Mouse (Mus musculus) midbrain, postnatal 0 days (tissue): ENCODE results near the gene Nkx2-1. TPM values are rescaled to one million over a fixed set of nuclear protein-coding genes. Genes with fewer than 3 reads are reported as not detected.
A peak's percentile ranks its signal among the peaks of the same experiment; 100 is the strongest.

ENCODE experiments used
- ATAC-seq: fragments of 200-750 bp; cut with Nextera tagmentation; 2 replicates; pipeline ENCODE4 v1.8.0; 2017; ENCODE audit warnings: moderate number of reproducible peaks, mild to moderate bottlenecking, moderate TSS enrichment, moderate library complexity; ENCODE audit not compliant: low FRiP score
- DNase-seq: peaks from one replicate; pipeline ENCODE4 v3.0.0-alpha.2; 2015; ENCODE audit warnings: low spot score
- H3K27ac ChIP-seq: fragments of 300-500 bp; sonication (generic); 2 replicates; pipeline ENCODE4 v1.5.1; 2014; ENCODE audit warnings: low read depth, mild to moderate bottlenecking, low read length, mixed read lengths
- H3K27me3 ChIP-seq: fragments of 300-500 bp; sonication (generic); 2 replicates; pipeline ENCODE4 v1.6.1; 2014; ENCODE audit warnings: low read length, control low read depth, mixed read lengths; ENCODE audit not compliant: insufficient read depth
- H3K36me3 ChIP-seq: fragments of 300-500 bp; sonication (generic); 2 replicates; pipeline ENCODE4 v1.6.1; 2014; ENCODE audit warnings: low read length, control low read depth, mixed read lengths; ENCODE audit not compliant: insufficient read depth
- H3K4me1 ChIP-seq: fragments of 300-500 bp; sonication (generic); 2 replicates; pipeline ENCODE4 v1.6.1; 2014; ENCODE audit warnings: mild to moderate bottlenecking, control low read depth, antibody characterized with exemption, low read length, mixed read lengths; ENCODE audit not compliant: insufficient read depth
- H3K4me2 ChIP-seq: fragments of 300-500 bp; sonication (generic); 2 replicates; pipeline ENCODE4 v1.6.1; 2014; ENCODE audit warnings: low read depth, mild to moderate bottlenecking, low read length, mixed read lengths; ENCODE audit not compliant: poor library complexity, severe bottlenecking
- H3K4me3 ChIP-seq: fragments of 300-500 bp; sonication (generic); 2 replicates; pipeline ENCODE4 v1.5.1; 2014; ENCODE audit warnings: low read depth, mild to moderate bottlenecking, low read length, moderate library complexity
- H3K9ac ChIP-seq: fragments of 300-500 bp; sonication (generic); replicated peaks from 2 replicates; pipeline ENCODE4 v1.6.1; 2014; ENCODE audit warnings: mild to moderate bottlenecking, low read length, moderate library complexity, mixed read lengths; ENCODE audit not compliant: poor library complexity, severe bottlenecking
- H3K9me3 ChIP-seq: fragments of 300-500 bp; sonication (generic); 2 replicates; pipeline ENCODE4 v1.6.1; 2016; ENCODE audit warnings: low read length, control low read depth
- CTCF ChIP-seq: IDR thresholded peaks from 2 replicates; pipeline ENCODE4 v1.5.1; 2016; ENCODE audit warnings: antibody characterized with exemption, mild to moderate bottlenecking
- WGBS: fragments of 180-500 bp; shearing (Covaris S2); extraction: QIAGEN DNeasy Blood & Tissue Kit; methylation state at CpG from one replicate; pipeline ENCODE4 v1.1.7; 2014; 5-methylcytosine and 5-hydroxymethylcytosine counted together
- polyA plus RNA-seq: library from polyadenylated mRNA; unstranded; fragments of >200 nt; fragmentation: Nextera tagmentation; extraction: Ambion mirVana; gene quantifications from 2 replicates; pipeline ENCODE4 v1.2.1, GENCODE M21; 2015
- total RNA-seq: library from RNA; depleted of rRNA; stranded (reverse); fragments of >200 nt; gene quantifications from 2 replicates; pipeline ENCODE4 v1.2.3, GENCODE M21; 2014; rRNA removed

Gene Nkx2-1
- total RNA-seq = 0.19 and 1.6 TPM in 2 replicates
- polyA plus RNA-seq = 5.1 and 7.6 TPM in 2 replicates

DNA sequence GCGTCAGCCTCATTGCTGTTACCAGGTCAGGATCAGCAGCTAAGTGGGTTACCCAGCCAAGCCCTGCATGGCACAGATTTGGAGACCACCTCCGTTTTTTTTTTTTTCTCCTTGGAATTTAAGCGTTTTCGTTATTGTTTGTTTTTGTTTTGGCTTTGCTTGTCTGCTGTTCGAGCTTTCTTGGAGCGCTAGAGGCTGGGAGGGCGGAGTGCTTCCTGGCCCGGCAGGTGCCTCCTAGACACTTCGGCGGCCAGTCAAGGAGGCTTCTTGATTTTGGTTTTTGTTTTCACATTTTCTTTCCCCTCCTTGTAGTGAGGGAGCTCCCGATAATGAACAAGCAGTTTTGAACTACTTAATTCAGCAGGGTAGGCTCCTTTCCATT lies at the start of gene Nkx2-1:
Gene Nkx2-1 (minus strand): TSS at position 25 of the 382 bp plus-strand sequence.
- peak within 1 kb of the TSS; percentile 3; the same call in 1 of the 2 replicates for H3K4me3 ChIP-seq
- no peak within 1 kb of the TSS for H3K4me2 ChIP-seq
- no peak for TF ChIP-seq CTCF
- H3K27ac ChIP-seq = no peak within 1 kb of the TSS
- no peaks in the 10 kb centered on the region for H3K9me3 ChIP-seq
- ATAC-seq (no peak), DNase-seq (no peak)
- 0 out of 2 replicates have a peak, but pooled peaks cover 2% of the 10 kb centered on the region for H3K4me1 ChIP-seq
- WGBS = 3% methylated on average over 11 of the region's 11 CpGs
- no peaks in the 10 kb centered on the region for H3K36me3 ChIP-seq
- H3K9ac ChIP-seq = no peak within 1 kb of the TSS
- H3K27me3 ChIP-seq = peaks cover 89% of the 10 kb centered on the region

DNA sequence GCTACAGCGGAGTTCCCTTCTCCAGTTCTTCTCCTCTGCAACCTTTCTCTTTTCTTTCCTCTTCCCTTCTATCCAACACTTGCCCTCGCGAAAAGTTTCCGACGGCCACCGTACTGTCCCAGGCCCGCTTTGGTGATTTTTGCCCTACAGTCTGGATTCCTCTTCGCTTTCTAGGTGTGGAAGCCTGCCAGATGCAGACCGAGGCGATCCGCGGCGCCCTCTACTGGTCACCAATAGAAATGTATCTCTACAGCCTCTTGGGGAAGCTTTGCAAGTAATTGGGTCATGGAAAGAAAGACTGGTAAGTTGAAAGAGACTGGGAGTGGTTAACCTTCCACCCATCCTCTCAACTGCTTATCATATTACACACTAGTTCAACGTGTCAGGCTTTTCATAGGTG lies 4.4 kb upstream of the Nkx2-1 start:
- peak; percentile 73 for DNase-seq
- Histone ChIP-seq H3K4me1 (no peaks in the 10 kb centered on the region), H3K9me3 (no peaks in the 10 kb centered on the region), H3K27me3 (peaks cover 61% of the 10 kb centered on the region), H3K9ac (no peak overlapping the region), H3K27ac (no peak overlapping the region), H3K4me2 (no peak overlapping the region), H3K4me3 (no peak overlapping the region), H3K36me3 (no peaks in the 10 kb centered on the region)
- 1% methylated on average over 14 of the region's 14 CpGs for WGBS
- TF ChIP-seq CTCF = peak; percentile 88
- peak; percentile 55 for ATAC-seq

DNA sequence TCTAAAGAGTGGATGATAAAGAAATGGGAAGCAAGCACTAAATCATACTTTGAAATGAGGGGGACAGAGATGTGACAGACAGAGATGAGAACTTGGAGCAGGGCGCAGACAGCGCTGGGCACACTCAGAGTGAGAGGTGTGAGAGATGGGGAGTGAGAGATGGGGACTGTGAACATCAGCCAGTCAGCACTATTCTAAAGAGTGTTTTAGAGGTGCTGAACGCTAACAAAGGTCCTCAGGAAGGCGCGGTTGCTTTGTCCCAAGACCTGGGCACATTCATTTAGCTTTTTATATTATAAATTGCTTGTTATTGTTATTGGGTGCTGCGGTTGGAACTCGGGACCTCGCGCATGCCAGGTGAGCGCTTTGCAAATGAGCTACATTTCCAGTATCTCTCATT lies 3.9 kb upstream of the Nkx2-1 start:
- no peak overlapping the region for H3K4me2 ChIP-seq
- no peak for ATAC-seq
- 4% methylated on average over 10 of the region's 10 CpGs for WGBS

DNA sequence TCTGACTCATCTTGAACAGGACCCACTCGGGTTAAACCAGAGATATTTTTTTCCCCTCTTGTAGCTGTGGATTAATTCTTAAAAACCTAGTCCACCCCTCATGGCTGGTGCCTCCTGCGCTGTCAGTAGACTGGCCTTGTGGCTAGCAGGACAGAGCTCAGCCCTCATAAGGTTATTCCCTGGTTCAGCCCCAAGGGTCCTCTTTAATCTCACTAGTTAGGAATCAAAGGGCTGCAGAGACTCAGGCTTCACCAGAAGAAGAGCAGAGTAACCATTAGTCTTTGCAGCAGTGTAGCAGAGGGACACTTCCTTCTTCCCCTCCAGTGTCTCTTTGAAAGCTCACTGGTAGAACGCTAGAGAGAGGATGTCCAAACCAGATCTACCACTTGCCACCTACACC lies 1.9 kb upstream of the Nkx2-1 start:
- no peak overlapping the region for H3K4me2 ChIP-seq
- WGBS = 3% methylated on average over 3 of the region's 3 CpGs
- TF ChIP-seq CTCF = no peak
- H3K9ac ChIP-seq = no peak overlapping the region
- H3K27ac ChIP-seq = no peak overlapping the region
- H3K9me3 ChIP-seq = no peaks in the 10 kb centered on the region
- no peak for ATAC-seq
- DNase-seq = no peak
- no peak overlapping the region for H3K4me3 ChIP-seq
- H3K36me3 ChIP-seq = no peaks in the 10 kb centered on the region
- peaks cover 83% of the 10 kb centered on the region for H3K27me3 ChIP-seq
- H3K4me1 ChIP-seq = 0 out of 2 replicates have a peak, but pooled peaks cover 2% of the 10 kb centered on the region

More for the DNA sequence above, 3.9 kb upstream of the Nkx2-1 start:
- no peak for DNase-seq
- H3K27me3 ChIP-seq = peaks cover 66% of the 10 kb centered on the region
- H3K9me3 ChIP-seq = no peaks in the 10 kb centered on the region
- no peak for TF ChIP-seq CTCF
- H3K36me3 ChIP-seq = no peaks in the 10 kb centered on the region
- H3K4me1 ChIP-seq = no peaks in the 10 kb centered on the region
- H3K4me3 ChIP-seq = no peak overlapping the region
- no peak overlapping the region for H3K9ac ChIP-seq
- H3K27ac ChIP-seq = no peak overlapping the region

DNA sequence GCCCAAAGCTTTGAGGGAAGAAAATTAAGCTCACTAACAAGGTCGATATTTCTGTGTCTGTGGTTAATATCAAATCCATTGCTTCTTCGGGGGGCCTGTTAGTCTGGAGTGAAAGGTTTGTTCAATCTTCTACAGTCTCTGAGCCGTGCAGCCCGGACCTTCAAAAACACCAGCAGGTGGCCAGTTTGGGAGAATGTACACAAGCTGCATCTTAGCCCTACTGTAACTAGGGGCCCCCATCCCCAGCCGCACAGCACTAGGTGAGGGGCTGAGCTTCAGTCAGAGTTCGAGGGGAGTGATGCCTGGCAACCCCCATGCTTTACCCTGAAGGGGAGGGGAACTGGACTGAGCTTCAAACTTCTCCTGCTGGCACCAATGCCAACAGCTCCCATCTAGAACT lies 1.2 kb upstream of the Nkx2-1 start:
- H3K36me3 ChIP-seq = no peaks in the 10 kb centered on the region
- no peak overlapping the region for H3K9ac ChIP-seq
- WGBS = 3% methylated on average over 6 of the region's 6 CpGs
- DNase-seq = no peak
- no peak for ATAC-seq
- peaks cover 90% of the 10 kb centered on the region for H3K27me3 ChIP-seq
- no peak overlapping the region for H3K4me3 ChIP-seq
- no peak overlapping the region for H3K4me2 ChIP-seq
- H3K9me3 ChIP-seq = no peaks in the 10 kb centered on the region
- H3K4me1 ChIP-seq = 0 out of 2 replicates have a peak, but pooled peaks cover 2% of the 10 kb centered on the region
- H3K27ac ChIP-seq = no peak overlapping the region
- no peak for TF ChIP-seq CTCF

DNA sequence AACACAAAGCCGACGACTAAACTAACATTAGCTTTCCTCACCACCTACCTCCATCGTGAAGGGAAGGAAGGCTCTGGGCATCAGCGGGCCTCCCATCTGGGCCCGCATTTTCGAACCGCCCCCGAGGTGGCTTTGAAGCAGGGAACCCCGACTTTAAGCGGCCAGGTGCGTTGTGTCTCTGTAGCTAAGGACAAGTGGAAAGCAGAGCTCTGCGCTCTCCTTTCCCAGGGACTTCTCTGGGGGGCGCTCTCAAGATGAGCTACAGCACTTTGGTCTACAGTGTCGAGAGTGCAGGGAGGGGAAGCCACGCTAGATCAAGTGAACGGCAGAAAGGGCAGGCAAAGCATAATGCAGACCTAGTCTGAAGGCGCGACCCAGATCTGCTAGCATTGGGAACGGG lies 634 bp upstream of the Nkx2-1 start:
- Histone ChIP-seq H3K27ac (no peak overlapping the region), H3K27me3 (peaks cover 89% of the 10 kb centered on the region), H3K36me3 (no peaks in the 10 kb centered on the region), H3K4me3 (no peak overlapping the region), H3K4me2 (no peak overlapping the region), H3K9ac (no peak overlapping the region), H3K4me1 (0 out of 2 replicates have a peak, but pooled peaks cover 2% of the 10 kb centered on the region), H3K9me3 (no peaks in the 10 kb centered on the region)
- ATAC-seq (no peak), DNase-seq (no peak)
- TF ChIP-seq CTCF = no peak
- WGBS = 2% methylated on average over 19 of the region's 19 CpGs
